Mouse (Mus musculus): ENCODE results near the gene Kcnip1.
A peak's percentile ranks its signal among the peaks of the same experiment; 100 is the strongest.

Gene Kcnip1

DNA sequence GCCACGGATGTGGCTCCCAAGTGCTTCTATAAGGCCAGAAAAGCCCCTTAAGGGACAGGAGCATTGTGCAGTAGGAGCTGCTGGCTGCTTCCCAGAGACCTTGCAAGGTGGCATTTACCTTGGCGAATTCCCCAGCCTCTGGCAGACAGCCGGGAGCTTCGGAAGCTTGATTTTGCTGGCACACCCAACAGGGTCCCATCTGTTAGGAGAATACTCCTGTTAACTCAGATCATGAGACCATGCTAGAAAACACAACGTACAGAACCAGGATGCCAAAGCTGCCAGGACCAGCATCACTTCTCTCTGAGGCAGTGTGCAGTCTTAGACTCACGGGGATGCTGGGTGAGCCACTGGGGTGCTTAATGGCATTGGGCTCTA lies 165.1 kb downstream of the Kcnip1 start:
- no peak for DNase-seq (ENCODE audit: low read depth)

DNA sequence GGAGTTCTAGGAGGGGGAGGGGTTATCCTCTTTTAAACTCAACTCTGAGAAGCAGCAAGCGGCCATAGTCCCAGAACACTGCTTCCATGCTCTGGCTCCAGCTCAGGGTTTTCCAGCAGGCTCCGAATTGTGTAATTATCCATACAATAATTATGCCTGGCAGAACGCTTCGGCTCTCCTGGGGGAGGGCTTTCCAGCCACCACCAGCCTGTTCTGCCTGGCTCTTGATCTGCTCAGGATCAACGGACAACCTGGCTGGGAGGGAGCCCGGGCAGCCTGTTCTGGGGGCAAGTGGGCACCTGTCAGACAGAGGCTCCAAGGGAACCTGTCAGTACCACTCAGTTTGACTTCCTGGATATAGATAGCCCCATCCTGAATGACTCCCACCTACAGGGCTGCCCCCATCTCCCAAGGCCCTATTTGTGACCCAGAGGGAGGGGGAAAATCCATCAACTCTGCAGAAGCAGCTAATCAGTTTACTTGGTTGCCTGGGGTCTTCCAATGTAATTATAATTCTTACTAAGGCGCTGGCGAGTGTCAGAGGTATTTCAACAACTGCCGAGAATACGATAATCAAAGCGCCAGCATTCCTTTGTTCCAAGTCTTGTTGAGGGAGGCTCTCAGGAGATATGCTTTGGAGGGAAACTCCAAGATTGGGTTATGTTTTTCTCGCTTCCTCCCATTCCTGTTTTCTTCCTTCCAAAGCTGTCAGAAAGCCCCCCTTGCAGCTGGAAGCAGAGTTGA lies 165.7 kb downstream of the Kcnip1 start:
- no peak for DNase-seq (ENCODE audit: low read depth)

DNA sequence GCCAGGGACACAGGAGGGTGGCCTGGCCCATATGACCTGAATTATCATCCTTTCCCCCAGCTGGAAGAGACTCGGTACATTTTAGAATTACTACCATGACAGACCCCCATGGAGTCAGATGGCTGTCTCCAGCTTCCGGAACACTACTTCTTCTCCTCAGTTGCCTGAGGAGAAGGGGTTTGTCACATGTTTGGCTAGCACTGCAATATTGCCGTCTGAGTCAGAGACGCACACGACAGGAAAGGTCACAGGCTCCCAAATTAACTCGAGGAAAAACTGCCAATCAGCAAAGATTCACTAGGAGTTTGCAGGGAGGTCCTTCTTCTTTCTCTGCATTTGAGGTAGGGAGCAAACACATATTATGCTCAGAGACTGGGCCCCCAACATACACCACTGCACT lies 168.2 kb downstream of the Kcnip1 start:
- no peak for DNase-seq (ENCODE audit: low read depth)

DNA sequence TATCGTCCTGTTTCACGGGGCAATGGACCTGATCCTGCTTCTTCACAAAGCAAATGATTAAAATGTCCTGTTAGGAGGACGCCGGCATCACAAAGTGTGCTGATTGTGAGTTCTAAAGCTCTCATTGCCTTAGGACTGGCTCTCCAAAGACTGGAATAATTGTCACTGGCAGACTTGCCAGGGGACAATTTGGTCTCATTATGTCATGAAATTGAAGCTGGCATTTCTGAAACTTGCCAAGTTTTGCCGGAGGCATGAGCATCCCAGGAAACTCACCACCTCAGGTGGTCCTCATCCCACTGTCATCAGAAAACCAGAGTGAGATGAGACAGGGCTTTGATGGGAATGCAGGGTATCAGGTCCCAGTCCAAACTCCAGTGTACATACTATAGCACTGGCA lies 171.6 kb downstream of the Kcnip1 start:
- no peak for DNase-seq (ENCODE audit: low read depth)

DNA sequence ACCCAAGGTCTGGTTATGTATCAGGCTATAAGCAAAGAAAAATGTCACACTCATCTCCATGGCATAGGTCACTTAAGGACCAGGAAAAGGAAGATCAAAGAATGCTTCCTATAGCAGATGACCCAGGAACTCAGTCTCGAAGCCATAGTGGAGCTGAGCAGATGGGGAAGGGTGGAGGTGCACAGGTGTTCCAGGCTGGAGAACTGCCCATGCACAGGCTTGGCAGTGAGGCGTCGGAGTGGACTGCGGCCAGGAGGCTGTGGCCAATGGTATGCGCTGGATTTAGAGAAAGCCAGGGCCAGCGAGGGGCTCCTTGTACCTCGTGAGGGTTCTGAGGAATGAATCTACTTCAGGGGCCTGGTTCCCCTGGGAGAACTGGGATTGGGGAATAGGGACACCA lies 172.1 kb downstream of the Kcnip1 start:
- no peak for DNase-seq (ENCODE audit: low read depth)

DNA sequence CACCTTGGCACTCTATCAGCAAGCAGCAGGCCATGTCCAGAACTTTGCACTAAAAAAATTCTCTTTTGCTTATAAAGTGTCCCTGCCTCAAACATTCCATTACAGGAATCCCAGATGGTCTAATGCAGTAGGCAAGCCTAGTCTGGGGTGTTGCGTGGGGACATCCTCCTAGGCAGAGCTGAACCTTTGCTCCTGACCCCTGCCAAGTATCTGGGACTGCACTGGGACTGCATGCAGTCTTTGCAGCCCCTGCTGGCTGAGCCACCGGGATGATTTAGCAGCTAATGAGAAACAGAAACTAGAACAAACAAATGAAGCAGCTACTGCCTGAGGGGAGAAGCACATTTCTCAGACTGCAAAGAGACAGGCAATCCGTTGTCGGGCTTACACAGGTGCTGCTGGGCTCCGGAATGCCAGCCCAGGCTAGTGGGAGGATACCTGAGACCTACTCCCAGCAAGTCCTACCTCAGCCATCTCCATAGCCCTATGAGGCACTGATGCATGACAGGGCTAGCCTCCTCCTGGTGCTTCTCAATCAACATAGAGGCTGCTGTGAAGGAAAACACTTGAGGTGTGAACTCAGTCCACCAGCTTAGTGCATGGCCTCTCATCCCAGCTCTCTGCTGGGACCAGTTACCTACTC lies 174.0 kb downstream of the Kcnip1 start:
- no peak for DNase-seq (ENCODE audit: low read depth)

DNA sequence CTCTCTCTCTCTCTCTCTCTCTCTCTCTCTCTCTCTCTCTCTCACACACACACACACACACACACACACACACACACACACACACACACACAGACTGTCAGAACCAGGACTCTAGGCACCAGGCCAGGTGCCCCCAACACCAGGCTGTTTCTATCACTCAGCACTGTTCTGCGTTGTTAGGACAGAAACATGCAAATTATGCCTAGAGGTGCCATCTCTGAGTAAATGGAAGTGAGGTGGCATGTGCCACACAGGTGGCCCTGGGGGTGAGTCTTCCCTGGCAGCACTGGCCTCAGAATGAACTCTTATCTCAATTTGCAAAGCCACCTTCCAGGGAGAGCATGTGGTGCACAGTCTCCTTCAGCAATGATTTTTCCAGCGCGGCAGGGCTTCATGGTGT lies 176.9 kb downstream of the Kcnip1 start:
- DNase-seq (ENCODE audit: low read depth) = no peak

DNA sequence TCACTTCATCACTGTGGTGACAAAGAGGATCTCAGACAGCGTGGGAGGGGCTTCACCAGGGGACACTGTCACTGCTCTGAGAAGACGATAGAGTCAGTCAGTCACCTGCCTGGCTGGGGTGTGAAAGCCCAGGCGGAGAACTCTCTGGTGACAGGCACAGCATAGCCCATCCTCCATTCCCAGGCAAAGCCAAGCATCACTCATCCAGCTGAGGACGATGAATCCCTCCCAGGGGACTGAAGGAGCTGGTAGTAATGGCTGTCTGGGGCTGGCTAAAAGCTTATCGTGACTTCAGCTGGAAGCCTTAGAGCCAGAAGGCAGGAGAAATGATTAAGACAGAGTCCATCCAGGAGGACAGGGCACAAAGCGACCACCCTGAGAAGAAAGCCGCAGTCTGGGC lies 182.8 kb downstream of the Kcnip1 start:
- DNase-seq (ENCODE audit: low read depth) = no peak

DNA sequence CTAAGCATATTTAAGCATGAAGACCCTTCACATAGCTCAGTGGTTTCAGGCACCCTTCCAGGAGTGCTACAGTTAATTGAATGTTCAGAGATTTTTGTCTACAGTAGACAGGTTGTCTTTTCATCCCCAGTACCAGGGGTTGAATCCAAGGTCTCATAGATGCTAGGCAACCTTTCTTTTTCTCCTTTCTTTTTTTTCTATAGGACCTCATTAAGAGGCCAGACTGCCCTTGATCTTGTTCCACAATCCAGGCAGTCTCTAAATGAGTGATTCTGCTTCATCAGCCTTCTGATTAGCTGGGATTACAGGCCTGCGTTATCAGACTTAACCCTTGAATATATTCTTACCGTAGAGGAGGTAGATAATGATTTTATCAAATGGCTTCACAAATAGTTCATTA lies 189.9 kb downstream of the Kcnip1 start:
- DNase-seq (ENCODE audit: low read depth) = no peak

DNA sequence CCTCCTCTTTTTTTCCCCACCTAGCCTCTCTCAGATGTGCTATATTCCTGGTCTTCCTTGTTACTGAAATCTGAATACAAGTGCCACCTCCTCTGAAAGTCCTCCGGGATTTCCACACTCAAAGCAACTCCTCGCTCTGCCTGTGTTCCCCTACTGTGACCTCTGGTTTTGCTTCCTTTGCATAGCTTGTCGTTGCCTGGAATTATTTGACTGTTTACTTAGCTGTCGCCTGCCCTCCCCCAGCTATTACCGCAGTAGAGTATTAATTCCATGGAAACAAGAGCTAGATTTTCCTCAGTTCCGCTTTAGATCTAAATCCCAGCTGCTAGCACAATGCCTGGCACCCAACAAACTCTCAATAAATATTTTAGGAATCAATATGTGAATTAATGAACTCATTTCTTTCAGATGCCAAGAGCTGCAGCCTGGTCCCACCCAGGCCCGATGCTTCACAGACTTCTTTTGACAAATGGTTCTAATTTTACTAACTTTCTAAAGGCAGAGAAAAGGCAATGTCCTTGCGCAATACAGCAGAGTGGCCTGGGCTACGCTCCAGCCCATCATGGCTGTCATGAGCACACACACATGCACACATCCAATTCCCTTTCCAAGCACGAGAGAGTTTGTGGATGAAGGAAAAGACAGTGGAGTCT lies 192.4 kb downstream of the Kcnip1 start:
- no peak for DNase-seq (ENCODE audit: low read depth)

DNA sequence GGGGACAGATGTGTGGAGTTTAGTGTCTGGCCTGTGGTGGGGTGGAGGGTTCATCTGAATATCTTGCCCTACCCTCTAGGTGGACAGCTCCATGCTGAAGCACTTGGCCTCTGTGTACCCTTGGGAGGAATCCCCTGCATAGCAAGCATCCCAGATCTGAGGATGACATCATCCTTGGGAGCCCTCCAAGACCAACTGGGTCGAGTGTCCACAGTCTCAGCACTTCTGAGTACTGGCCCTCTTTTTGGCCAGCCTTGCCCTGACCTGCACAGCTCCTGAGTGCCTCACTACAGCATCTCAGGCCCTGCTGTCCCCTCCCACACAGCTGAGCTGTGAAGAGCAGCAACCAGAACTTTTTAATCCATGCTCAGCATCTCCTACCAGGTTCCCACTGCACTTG lies 193.0 kb downstream of the Kcnip1 start:
- no peak for DNase-seq (ENCODE audit: low read depth)

DNA sequence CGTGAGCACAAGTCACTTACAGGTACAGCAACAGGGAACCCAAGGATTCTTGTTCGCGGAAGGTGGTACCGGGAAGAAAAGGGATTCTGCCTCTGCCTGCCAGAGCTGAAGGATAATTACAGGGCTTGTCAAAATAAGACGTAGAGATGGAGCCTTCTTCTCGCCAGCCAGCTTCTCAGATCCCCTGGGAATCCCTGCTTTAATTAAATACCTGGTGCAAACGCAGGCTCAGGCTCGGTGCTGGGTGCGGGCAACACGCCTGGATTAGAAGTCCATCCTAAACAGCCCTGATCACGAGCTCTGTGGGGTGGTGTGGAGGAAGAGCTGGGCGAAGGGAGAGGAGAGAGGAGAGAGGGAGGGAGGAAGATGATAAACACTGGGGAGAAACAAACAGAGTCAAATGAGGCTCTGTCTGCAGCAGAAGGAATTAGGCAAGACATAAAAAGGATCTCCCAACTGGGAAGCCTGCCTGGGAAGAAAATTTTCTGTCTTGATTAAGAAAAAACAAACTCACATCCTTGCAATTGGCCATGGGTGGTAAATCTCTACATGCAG lies 194.8 kb downstream of the Kcnip1 start:
- DNase-seq (ENCODE audit: low read depth) = no peak

DNA sequence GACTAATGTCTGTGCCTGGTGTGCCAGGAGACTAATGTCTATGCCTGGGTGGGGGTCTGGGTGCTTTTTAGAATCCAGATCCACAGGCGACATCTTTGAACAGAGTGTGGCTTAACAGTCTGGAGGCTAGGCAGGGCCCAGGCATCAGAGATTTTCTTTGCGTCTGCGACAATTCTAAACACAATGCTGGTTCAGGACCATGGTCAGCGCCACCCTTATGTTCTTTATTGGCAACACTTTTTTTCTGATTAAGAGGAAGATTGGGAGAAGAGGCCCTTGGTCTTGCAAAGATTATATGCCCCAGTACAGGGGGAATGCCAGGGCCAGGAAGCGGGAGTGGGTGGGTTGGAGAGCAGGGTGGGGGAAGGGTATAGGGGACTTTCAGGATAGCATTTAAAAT lies 205.6 kb downstream of the Kcnip1 start:
- peak; percentile 41 for DNase-seq (ENCODE audit: low read depth)

DNA sequence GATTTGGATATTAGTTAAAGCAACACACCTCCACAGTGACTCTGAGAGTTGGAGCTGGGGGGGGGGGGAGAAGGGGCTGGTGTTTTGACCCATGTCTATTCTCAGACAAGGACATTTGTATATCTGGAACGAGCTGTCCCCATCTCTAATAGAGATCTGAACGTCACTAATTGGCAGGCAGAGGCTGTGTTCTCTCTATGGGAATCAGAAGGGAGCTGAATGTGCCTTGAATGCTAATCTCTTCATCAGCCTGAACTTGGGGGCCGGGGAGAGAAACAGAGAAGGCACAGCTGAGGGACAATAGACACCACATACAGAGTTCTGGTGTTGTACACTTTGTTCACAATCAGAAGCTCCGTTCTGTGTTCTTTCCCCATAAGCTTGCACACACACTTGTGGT lies 206.4 kb downstream of the Kcnip1 start:
- DNase-seq (ENCODE audit: low read depth) = no peak

DNA sequence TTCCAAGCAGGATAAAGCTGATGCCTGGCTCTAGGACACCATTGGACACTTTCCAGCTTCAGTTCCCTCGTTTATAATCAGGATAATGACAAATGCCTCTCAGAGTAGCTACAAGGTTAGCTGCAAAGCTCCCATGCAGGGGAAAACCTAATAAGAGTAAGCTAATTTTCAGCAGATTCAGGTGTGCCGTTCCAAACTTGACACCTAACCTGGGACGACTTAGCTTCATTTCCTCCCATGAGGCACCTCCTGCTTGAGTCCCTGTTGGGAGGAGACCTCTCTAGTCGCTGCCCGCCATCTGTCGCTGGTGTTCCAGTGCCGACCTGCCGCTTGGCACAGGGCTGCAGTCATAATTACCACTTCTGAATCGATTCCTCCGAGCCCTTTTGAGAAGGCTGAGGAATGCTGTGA lies 211.4 kb downstream of the Kcnip1 start:
- no peak for DNase-seq (ENCODE audit: low read depth)

DNA sequence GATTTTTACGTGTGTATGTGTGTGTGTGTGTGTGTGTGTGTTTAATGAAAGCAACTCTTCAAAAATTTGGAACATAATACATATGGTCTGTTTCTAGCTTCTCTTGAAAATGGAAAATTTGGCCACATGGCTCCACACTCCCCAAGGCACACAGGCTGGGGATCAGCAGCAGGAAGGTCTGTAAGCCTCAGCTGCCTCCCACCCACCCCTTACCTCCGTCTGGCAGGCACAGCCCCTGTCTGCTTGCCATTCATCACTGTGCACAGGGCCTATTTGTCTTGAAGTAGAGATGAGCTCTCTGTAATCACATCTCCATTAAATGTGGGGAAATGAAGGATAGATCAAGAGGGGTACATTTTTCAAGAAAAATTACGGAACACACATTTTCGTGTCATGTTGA lies 212.7 kb downstream of the Kcnip1 start:
- no peak for DNase-seq (ENCODE audit: low read depth)

DNA sequence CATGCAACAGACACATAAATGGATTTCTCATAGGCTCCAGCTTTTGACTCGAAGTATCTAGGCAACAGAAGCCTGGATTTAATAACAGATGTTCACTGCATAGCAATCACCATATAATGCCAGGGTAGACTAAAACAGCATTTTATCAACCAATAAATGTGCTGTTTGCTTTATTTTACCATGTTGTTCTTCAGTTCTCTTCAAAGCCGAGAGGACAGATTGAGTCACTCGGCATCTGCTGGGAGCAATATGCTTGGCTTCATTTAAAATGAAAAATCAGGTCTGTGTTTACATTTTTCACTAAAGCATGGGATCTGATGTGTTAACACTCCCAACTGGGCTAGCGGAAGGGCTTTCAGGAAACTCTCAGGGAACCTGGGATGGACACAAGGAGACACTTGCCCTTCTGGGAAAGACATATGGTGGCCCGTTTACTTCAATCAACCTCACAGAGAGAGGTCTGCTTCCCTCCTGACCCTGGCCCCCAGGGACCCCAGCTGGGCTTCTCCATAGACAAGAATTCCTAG lies 220.3 kb downstream of the Kcnip1 start:
- DNase-seq (ENCODE audit: low read depth) = no peak

DNA sequence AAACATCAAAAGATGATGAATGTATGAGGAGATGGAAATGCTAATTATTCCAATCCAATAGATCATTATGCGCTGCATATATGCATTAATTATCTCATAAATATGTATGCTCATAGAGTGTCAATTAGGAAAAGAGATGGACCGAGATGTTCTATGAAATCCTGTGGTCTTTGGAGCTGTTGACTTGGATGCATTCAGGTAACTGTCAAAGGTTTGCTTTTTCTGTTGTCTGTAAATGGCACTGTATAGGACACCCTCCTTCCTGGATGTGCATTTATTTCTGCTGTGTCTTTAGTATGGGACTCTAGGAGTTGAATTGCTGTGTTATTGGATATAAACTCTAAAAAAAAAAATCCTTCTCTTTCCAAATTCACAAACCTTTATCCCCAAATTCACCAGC lies 220.9 kb downstream of the Kcnip1 start:
- no peak for DNase-seq (ENCODE audit: low read depth)

DNA sequence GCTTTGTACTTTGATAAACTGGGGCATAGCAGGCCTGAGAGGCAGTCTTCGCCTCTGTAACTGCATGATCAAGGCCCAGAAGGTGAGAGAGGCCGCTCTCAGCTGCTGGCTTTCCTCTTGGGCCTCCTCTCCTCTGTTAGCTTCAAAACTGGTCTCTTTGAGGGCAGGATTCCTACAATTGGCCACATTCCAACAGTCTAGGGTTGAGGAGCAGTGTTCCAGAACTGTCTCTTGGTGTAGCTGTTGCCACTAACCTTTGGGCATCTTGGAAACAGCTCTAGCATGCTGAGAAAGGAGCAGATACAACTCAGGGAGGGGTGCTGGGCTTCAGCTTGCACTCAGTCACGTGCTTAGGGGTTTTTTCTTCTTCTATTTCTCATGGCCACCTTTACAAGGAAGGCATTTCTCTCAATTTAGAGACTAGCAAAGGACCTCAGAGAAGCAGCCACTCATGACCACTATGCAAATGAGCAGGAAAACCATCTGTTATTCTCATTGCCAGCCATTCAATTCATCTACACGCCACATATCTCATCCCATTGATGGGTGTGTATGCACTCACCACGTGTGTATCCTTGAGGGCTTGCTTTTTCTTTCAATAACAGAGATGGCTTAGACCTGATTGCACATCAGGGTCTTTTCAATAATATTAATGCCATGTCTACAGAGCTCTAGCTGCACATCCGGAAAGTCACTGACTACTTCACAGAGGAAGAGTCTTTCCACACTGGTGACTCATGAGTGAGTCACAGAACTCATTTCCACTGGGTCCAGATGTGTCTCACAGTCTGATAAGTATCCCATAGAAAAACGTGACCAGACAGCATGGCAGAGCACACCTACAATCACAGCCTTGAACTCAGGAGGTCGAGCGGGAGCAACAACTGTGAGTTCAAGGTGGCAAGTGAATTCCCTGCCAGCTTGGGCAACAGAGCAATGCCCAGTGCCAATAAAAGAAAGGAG lies 225.7 kb downstream of the Kcnip1 start:
- DNase-seq (ENCODE audit: low read depth) = peak; percentile 88

DNA sequence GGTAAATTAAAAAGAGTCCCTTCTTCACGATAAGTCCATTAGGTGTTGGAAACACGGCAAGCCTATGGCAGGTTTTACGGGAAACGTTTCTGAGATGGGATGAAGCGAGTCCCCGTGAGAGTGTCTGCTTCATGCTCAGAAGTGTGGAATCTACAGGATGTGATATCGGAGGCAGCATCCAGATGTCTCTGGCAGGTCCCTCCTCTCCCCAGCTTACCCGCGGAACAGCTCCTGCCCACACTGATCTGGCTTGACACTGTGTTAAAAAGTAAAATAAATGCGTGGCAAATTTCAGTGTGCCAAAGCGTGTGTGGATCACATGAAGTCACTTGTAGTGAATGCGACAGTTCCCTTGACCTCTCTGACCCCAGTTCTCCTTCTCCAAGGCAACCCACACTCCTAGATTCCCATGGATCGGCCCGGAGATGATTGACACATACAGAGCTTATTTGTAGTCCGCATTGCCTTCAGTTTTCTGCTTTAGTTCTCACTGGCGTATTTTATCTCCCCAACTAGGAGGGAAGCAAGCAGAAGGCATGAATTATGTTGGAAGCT lies 231.7 kb downstream of the Kcnip1 start:
- no peak for DNase-seq (ENCODE audit: low read depth)

DNA sequence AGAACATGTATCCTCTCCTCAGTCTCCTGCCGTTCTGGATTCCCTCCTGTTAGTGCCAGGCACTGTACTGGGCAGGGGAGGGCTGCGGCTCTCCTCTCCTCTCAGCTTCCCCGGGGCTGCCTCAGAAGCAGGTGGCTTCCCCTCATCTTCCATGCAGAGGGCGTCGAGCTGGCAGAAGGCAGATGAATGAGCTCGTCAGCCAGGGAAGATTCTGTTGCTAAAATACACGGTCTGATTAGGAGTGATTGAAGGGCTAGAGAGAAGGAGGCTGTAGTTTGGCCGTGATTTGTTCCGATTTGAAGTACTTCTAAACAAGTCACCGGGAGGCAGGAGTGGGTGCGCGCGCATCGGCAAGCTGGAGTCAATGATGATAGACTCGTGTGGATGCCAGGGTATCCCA lies 236.3 kb downstream of the Kcnip1 start:
- DNase-seq (ENCODE audit: low read depth) = no peak
